Mouse (Mus musculus) adrenal gland, postnatal 0 days (tissue): ENCODE data around the gene Bcorl1. TPM values are rescaled to one million over a fixed set of nuclear protein-coding genes. Genes with fewer than 3 reads are reported as not detected.

Experiments used
- polyA plus RNA-seq: library from polyadenylated mRNA; unstranded; fragments of >200 nt; fragmentation: Nextera tagmentation; extraction: Ambion mirVana; gene quantifications from 2 replicates; pipeline ENCODE4 v1.2.1, GENCODE M21; 2015

Bcorl1 gene
- polyA plus RNA-seq, result 1.9 and 2.5 TPM in 2 replicates

GRCm38 (mm10) chrX:48341141-48341540 lies at the start of gene Bcorl1:
TSS of gene Bcorl1 (plus strand) at chrX:48341358.

Other genes with a start within 250 kb of the Bcorl1 start
- gene Xpnpep2, start 232.6 kb upstream of the Bcorl1 start, polyA plus RNA-seq, result 1.3 and 1.8 TPM in 2 replicates
- gene Sash3, start 194.9 kb upstream of the Bcorl1 start, polyA plus RNA-seq, result 2.3 and 2.7 TPM in 2 replicates
- gene Zdhhc9, start 132.5 kb upstream of the Bcorl1 start, polyA plus RNA-seq, result 1.7 and 2.6 TPM in 2 replicates
- gene Utp14a, start 84.5 kb upstream of the Bcorl1 start, polyA plus RNA-seq, result 8.5 and 9.6 TPM in 2 replicates
- gene Elf4, start 121.8 kb downstream of the Bcorl1 start, polyA plus RNA-seq, result 2.7 and 3.2 TPM in 2 replicates
- 77.5 and 172 TPM in 2 replicates for gene Aifm1, start 172.2 kb downstream of the Bcorl1 start, polyA plus RNA-seq
- gene Rab33a, start 177.9 kb downstream of the Bcorl1 start, polyA plus RNA-seq, result 46.1 and 61.0 TPM in 2 replicates